Mouse (Mus musculus) bone marrow macrophage, adult 2 months (primary cell): ENCODE data around the gene Smad6. TPM values are rescaled to one million over a fixed set of nuclear protein-coding genes. Genes with fewer than 3 reads are reported as not detected.

Source experiments
- H3K27ac ChIP-seq: 2 replicates; pipeline ENCODE4 v1.5.1; 2012; ENCODE audit warnings: low read depth, low read length; ENCODE audit not compliant: insufficient read depth
- H3K4me1 ChIP-seq: 2 replicates; pipeline ENCODE4 v1.6.1; 2012; ENCODE audit warnings: low read length; ENCODE audit not compliant: control insufficient read depth, insufficient read depth
- H3K4me3 ChIP-seq: 2 replicates; pipeline ENCODE4 v1.5.1; 2012; ENCODE audit warnings: mild to moderate bottlenecking, low read length, moderate library complexity; ENCODE audit not compliant: insufficient read depth
- CTCF ChIP-seq: IDR thresholded peaks from 2 replicates; pipeline ENCODE4 v1.5.1; 2012; ENCODE audit warnings: low read depth, mild to moderate bottlenecking, low read length, moderate library complexity
- POLR2A ChIP-seq: IDR thresholded peaks from 2 replicates; pipeline ENCODE4 v1.6.1; 2012; ENCODE audit warnings: mild to moderate bottlenecking, low read depth, low read length, borderline replicate concordance
- polyA plus RNA-seq: library from polyadenylated mRNA; stranded (reverse); fragments of >200 nt; gene quantifications from 2 replicates; pipeline ENCODE4 v1.2.4, GENCODE M21; 2012; ENCODE audit not compliant: missing spikeins, insufficient read depth, insufficient read length

Gene Smad6
- polyA plus RNA-seq, 1 experiment = 0.62 TPM

- H3K4me3 ChIP-seq = no peak overlapping the region
- H3K4me1 ChIP-seq = peaks cover 9% of the 10 kb centered on the region; the same call in 1 of the 2 replicates
- no peak for TF ChIP-seq POLR2A
- no peak for TF ChIP-seq CTCF
- no peak overlapping the region for H3K27ac ChIP-seq
Observed at GRCm38 (mm10) chr9:64050513-64051065, 28.7 kb upstream of the Smad6 start.

- peaks cover 9% of the 10 kb centered on the region; the same call in 1 of the 2 replicates for H3K4me1 ChIP-seq
- H3K4me3 ChIP-seq = peak overlapping the region; percentile 39
- TF ChIP-seq POLR2A = no peak
- TF ChIP-seq CTCF = no peak
- no peak overlapping the region for H3K27ac ChIP-seq
Observed at GRCm38 (mm10) chr9:64049471-64050380, 27.9 kb upstream of the Smad6 start.

DNA sequence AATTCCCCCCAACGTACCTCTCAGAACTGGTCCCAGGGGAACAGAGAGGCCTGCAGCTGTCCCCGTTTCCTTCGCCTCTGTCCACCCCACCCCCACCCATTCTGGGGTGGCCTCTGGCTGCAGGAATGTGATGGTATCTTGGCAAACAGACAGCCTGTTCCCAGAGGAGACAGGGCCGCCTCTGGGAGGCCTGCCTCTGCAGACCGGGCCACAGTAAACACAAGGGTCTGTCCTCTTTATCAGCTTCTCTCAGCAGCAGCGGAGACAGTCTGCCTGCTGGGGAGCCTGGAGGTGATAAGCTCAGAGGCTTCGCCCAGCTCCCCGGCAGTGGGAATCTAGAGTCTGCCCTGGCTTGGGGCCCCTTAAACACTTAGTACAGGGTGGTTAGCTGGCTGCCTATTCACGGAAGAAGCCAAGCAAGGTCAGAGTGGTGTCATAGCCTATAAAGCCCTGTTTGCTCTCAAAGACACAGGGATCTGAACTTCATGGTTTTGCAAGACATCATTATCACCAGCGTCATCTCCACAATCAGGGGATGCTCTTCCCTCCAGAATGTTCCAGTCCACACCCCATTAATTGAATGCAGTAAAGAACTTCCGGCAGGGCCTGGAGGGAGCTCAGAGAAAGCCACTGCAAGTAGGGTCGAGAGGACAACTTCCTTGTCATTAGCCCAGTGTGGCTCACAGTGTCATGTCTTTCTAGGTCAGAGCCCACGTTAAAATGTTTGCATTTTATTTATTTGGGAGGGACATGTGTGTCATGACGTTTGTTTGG lies 23.4 kb upstream of the Smad6 start:
- Histone ChIP-seq H3K4me3 (no peak overlapping the region), H3K4me1 (peaks cover 6% of the 10 kb centered on the region; the same call in 1 of the 2 replicates), H3K27ac (no peak overlapping the region)
- TF ChIP-seq POLR2A (no peak), CTCF (no peak)

GRCm38 (mm10) chr9:64044343-64044742 lies 22.5 kb upstream of the Smad6 start:
- Histone ChIP-seq H3K27ac (no peak overlapping the region), H3K4me1 (no peaks in the 10 kb centered on the region), H3K4me3 (no peak overlapping the region)
- no peak for TF ChIP-seq CTCF
- TF ChIP-seq POLR2A = no peak

DNA sequence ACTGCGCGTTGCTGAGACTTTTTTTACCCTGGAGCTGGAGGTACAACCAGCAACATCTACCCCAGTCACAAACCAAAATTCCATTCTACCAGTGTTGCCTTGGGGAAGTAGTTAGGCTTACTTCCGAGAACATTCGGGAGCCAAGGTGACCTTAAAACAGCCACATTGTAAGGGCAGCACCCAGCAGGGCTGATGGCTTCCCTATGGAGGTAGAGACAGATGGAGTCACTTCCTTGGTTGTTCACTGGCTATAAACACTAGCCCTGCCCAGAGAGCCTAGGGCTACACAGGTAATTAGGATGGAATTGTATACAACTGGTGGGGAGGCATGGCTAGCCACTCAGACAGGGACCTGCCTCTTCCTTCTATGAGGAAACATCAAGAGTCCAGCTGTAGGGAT lies 21.1 kb upstream of the Smad6 start:
- H3K27ac ChIP-seq = no peak overlapping the region
- no peaks in the 10 kb centered on the region for H3K4me1 ChIP-seq
- no peak overlapping the region for H3K4me3 ChIP-seq
- no peak for TF ChIP-seq POLR2A
- TF ChIP-seq CTCF = no peak

DNA sequence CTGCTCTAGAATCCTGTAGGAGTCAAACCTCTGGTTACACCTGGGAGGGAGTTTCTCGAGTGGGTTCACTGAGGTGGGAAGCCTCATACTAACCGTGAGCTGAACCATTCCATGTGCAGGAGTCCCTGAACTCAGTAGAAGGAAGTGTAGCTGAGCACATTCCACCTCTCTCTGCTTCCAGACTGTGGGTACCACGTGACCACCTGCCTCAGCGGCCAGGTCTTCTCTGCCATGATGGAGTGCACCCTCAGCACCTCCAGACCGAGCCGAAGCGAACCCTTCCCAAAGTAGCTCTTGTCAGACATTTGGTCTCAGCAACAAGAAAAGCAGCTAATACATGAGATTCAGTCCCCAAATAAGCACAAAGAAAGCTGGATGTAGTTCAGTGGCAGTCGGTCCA lies 20.4 kb upstream of the Smad6 start:
- Histone ChIP-seq H3K4me1 (no peaks in the 10 kb centered on the region), H3K27ac (no peak overlapping the region), H3K4me3 (no peak overlapping the region)
- TF ChIP-seq POLR2A = no peak
- TF ChIP-seq CTCF = no peak

DNA sequence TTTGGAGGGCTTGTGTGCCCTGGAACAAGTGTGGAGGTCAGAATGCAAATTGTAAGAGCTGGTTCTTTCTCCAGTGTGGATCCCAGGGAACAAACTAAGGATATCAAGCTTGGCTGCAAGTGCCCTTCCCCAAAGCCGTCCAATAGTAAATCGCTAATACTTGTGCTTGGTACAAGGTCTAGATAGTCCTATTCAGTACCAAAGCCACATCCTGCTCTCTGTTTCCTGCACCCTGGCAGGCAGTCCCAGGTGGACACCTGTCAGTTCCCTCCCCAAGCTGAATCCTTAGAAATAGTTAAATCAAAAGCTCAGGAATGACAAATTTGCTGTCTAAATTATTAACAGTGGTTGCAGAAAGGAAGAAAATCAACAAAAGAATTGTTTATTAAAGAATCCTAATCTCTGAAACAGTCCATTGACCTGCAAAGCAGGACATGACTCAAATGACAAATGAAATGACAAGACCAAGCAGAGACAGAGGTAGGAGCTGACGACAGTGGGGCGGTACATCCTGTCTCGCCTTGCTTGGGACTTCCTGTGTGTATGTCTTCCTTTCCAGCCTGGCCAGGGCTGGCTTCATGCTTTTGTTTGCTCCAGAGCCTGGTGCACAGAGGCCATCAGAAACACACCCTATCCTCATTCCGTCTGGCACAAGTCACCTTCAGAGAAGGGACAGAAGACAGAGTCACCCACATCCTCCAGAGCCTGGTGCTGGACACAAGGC lies 8.2 kb upstream of the Smad6 start:
- Histone ChIP-seq H3K4me1 (no peaks in the 10 kb centered on the region), H3K27ac (no peak overlapping the region), H3K4me3 (no peak overlapping the region)
- TF ChIP-seq POLR2A (no peak), CTCF (no peak)

DNA sequence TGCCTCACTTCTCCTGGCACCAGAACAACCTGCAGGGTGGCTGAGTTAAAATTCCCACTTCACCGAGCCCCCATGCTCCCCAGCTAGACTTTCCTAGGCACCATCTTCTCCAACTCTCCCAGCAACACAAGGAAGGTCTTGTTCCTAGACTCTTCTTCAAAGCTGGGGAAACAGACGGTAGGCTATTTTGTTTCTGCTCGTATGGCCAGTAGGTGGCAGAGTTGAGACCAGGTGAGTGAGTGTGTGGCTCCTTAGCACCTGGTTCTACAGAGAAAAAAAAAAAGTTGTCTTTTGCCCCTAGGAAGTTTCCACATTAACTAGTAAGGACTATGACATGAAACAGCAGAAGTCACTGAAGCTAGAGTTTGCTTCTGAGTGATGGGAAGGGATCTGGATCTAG lies 3.7 kb upstream of the Smad6 start:
- peak; percentile 34; the same call in 1 of the 2 replicates for TF ChIP-seq CTCF
- TF ChIP-seq POLR2A = no peak
- Histone ChIP-seq H3K4me3 (no peak overlapping the region), H3K27ac (no peak overlapping the region), H3K4me1 (peaks cover 4% of the 10 kb centered on the region)

DNA sequence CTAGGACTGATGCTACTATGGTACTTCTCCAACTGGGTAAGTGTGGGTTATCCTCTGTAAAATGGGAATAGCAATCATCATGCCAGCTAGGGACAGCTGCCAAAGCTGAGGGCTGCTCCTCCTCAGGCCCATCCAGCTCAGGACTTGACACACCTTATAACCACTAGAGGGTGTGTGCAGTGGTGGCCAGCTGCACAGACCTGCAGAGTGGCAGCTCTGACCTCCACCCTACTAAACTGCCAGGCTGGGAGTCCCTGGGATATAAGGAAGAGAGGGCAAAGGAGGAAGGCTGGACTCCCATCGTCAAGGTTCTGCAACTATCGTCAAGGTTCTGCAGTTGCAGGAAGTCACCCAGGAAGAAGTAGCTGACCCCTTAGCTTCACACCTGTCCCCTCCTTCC lies 3.1 kb upstream of the Smad6 start:
- Histone ChIP-seq H3K4me3 (no peak overlapping the region), H3K4me1 (peaks cover 4% of the 10 kb centered on the region), H3K27ac (no peak overlapping the region)
- TF ChIP-seq POLR2A (no peak), CTCF (no peak)
